Mouse (Mus musculus) ES-Bruce4 (cell line): ENCODE measurements around the gene Selenoh. TPM values are rescaled to one million over a fixed set of nuclear protein-coding genes. Genes with fewer than 3 reads are reported as not detected.

Source experiments
- H3K27ac ChIP-seq: 2 replicates; pipeline ENCODE4 v1.5.1; 2012; ENCODE audit warnings: low read length, inconsistent platforms; ENCODE audit not compliant: insufficient read depth
- H3K27me3 ChIP-seq: 2 replicates; pipeline ENCODE4 v1.6.1; 2012; ENCODE audit warnings: mild to moderate bottlenecking, low read length, inconsistent platforms; ENCODE audit not compliant: control insufficient read depth, poor library complexity, insufficient read depth, severe bottlenecking
- H3K36me3 ChIP-seq: 2 replicates; pipeline ENCODE4 v1.6.1; 2012; ENCODE audit warnings: inconsistent platforms, mild to moderate bottlenecking, low read length, moderate library complexity; ENCODE audit not compliant: control insufficient read depth, poor library complexity, insufficient read depth, severe bottlenecking
- H3K4me1 ChIP-seq: one replicate; pipeline ENCODE4 v1.8.1; 2011; ENCODE audit warnings: low read length; ENCODE audit not compliant: control insufficient read depth, insufficient read depth
- H3K4me3 ChIP-seq: 2 replicates; pipeline ENCODE4 v1.5.1; 2011; ENCODE audit warnings: low read depth, mild to moderate bottlenecking, low read length
- H3K9ac ChIP-seq: 2 replicates; pipeline ENCODE4 v1.6.1; 2012; ENCODE audit warnings: low read depth, mild to moderate bottlenecking, inconsistent platforms; ENCODE audit not compliant: poor library complexity, severe bottlenecking
- H3K9me3 ChIP-seq: replicated peaks from 2 replicates; pipeline ENCODE4 v1.6.1; 2012; ENCODE audit warnings: mild to moderate bottlenecking, low read length, inconsistent platforms; ENCODE audit not compliant: control insufficient read depth, poor library complexity, insufficient read depth, severe bottlenecking
- CTCF ChIP-seq: IDR thresholded peaks from one replicate; pipeline ENCODE4 v1.8.1; 2011; ENCODE audit warnings: low read depth, low read length
- EP300 ChIP-seq: IDR thresholded peaks from 2 replicates; pipeline ENCODE4 v1.6.1; 2011; ENCODE audit warnings: low read depth, low read length; ENCODE audit not compliant: insufficient read depth
- POLR2A ChIP-seq: IDR thresholded peaks from one replicate; pipeline ENCODE4 v1.8.1; 2011; ENCODE audit warnings: low read length; ENCODE audit not compliant: insufficient read depth
- polyA plus RNA-seq: library from polyadenylated mRNA; stranded (reverse); fragments of >200 nt; gene quantifications from 2 replicates; pipeline ENCODE4 v1.2.4, GENCODE M21; 2011; ENCODE audit warnings: low read depth; ENCODE audit not compliant: missing spikeins, insufficient read depth, insufficient read length

The Selenoh gene
- polyA plus RNA-seq, 1 experiment, result 194 TPM

GRCm38 (mm10) chr2:84632001-84632400 lies 38.6 kb downstream of the Selenoh start:
- Histone ChIP-seq H3K36me3 (peaks cover 5% of the 10 kb centered on the region), H3K9ac (no peak overlapping the region), H3K27me3 (no peaks in the 10 kb centered on the region), H3K4me3 (no peak overlapping the region), H3K27ac (peak overlapping the region; percentile 90), H3K9me3 (no peaks in the 10 kb centered on the region), H3K4me1 (peaks cover 2% of the 10 kb centered on the region)
- no peak for TF ChIP-seq POLR2A
- no peak for TF ChIP-seq EP300
- TF ChIP-seq CTCF, result no peak

- Histone ChIP-seq H3K27me3 (no peaks in the 10 kb centered on the region), H3K27ac (no peak overlapping the region; the same call in 1 of the 2 replicates), H3K4me3 (no peak overlapping the region), H3K9me3 (no peaks in the 10 kb centered on the region), H3K36me3 (peaks cover 11% of the 10 kb centered on the region), H3K9ac (no peak overlapping the region), H3K4me1 (no peaks in the 10 kb centered on the region)
- TF ChIP-seq EP300 (no peak), POLR2A (no peak), CTCF (no peak)
These were observed 43.5 kb downstream of the Selenoh start for GRCm38 (mm10) chr2:84627036-84627435.

- H3K4me1 ChIP-seq, result no peaks in the 10 kb centered on the region
- H3K9ac ChIP-seq, result no peak overlapping the region
- H3K27ac ChIP-seq, result peak overlapping the region; percentile 38
- peaks cover 13% of the 10 kb centered on the region for H3K36me3 ChIP-seq
- H3K4me3 ChIP-seq, result no peak overlapping the region
- TF ChIP-seq EP300 (no peak), CTCF (no peak), POLR2A (no peak)
- H3K27me3 ChIP-seq, result no peaks in the 10 kb centered on the region
- no peaks in the 10 kb centered on the region for H3K9me3 ChIP-seq
These were observed 44.1 kb downstream of the Selenoh start for GRCm38 (mm10) chr2:84626366-84626975.

- Histone ChIP-seq H3K27ac (no peak overlapping the region), H3K9ac (no peak overlapping the region), H3K9me3 (no peaks in the 10 kb centered on the region)
These were observed 46.4 kb downstream of the Selenoh start for GRCm38 (mm10) chr2:84624201-84624600.

GRCm38 (mm10) chr2:84623428-84624119 lies 47.0 kb downstream of the Selenoh start:
- Histone ChIP-seq H3K36me3 (peaks cover 33% of the 10 kb centered on the region), H3K9ac (no peak overlapping the region), H3K27me3 (no peaks in the 10 kb centered on the region), H3K4me3 (no peak overlapping the region), H3K4me1 (no peaks in the 10 kb centered on the region), H3K27ac (no peak overlapping the region; the same call in 1 of the 2 replicates), H3K9me3 (no peaks in the 10 kb centered on the region)
- no peak for TF ChIP-seq CTCF
- TF ChIP-seq EP300, result no peak
- TF ChIP-seq POLR2A, result no peak

More at GRCm38 (mm10) chr2:84624201-84624600, 46.4 kb downstream of the Selenoh start:
- no peak for TF ChIP-seq EP300
- no peak for TF ChIP-seq CTCF
- no peak for TF ChIP-seq POLR2A
- Histone ChIP-seq H3K36me3 (peaks cover 29% of the 10 kb centered on the region), H3K27me3 (no peaks in the 10 kb centered on the region), H3K4me1 (no peaks in the 10 kb centered on the region), H3K4me3 (no peak overlapping the region)

GRCm38 (mm10) chr2:84622668-84623067 lies 47.9 kb downstream of the Selenoh start:
- no peak for TF ChIP-seq CTCF
- no peak for TF ChIP-seq EP300
- TF ChIP-seq POLR2A, result no peak
- Histone ChIP-seq H3K27ac (peak overlapping the region; percentile 75), H3K9ac (no peak overlapping the region), H3K4me1 (no peaks in the 10 kb centered on the region), H3K36me3 (peaks cover 32% of the 10 kb centered on the region), H3K4me3 (no peak overlapping the region), H3K27me3 (no peaks in the 10 kb centered on the region), H3K9me3 (no peaks in the 10 kb centered on the region)
